Mouse (Mus musculus) forebrain, embryonic 14.5 days (tissue): ENCODE results near the gene Prkcq. TPM values are rescaled to one million over a fixed set of nuclear protein-coding genes. Genes with fewer than 3 reads are reported as not detected.
A peak's percentile ranks its signal among the peaks of the same experiment; 100 is the strongest.

Experiments used
- ATAC-seq: fragments of 200-750 bp; cut with Nextera tagmentation; 2 replicates; pipeline ENCODE4 v1.8.0; 2017; ENCODE audit warnings: mild to moderate bottlenecking, moderate library complexity
- DNase-seq: peaks from one replicate; pipeline ENCODE4 v3.0.0-alpha.2; 2015; ENCODE audit warnings: low spot score
- H3K27ac ChIP-seq: fragments of 300-500 bp; sonication (generic); 2 replicates; pipeline ENCODE4 v1.5.1; 2014; ENCODE audit warnings: low read depth, mild to moderate bottlenecking, control low read depth, low read length, moderate library complexity
- H3K27me3 ChIP-seq: fragments of 300-500 bp; sonication (generic); replicated peaks from 2 replicates; pipeline ENCODE4 v1.6.1; 2014; ENCODE audit warnings: low read length, control low read depth, mixed read lengths; ENCODE audit not compliant: control insufficient read depth, insufficient read depth
- H3K36me3 ChIP-seq: fragments of 300-500 bp; sonication (generic); 2 replicates; pipeline ENCODE4 v1.6.1; 2014; ENCODE audit warnings: low read length, control low read depth; ENCODE audit not compliant: control insufficient read depth, insufficient read depth
- H3K4me1 ChIP-seq: fragments of 300-500 bp; sonication (generic); 2 replicates; pipeline ENCODE4 v1.6.1; 2014; ENCODE audit warnings: antibody characterized with exemption, low read length, control low read depth; ENCODE audit not compliant: control insufficient read depth, insufficient read depth
- H3K4me2 ChIP-seq: fragments of 300-500 bp; sonication (generic); 2 replicates; pipeline ENCODE4 v1.6.1; 2014; ENCODE audit warnings: mild to moderate bottlenecking, control low read depth, low read length
- H3K4me3 ChIP-seq: fragments of 300-500 bp; sonication (generic); 2 replicates; pipeline ENCODE4 v1.5.1; 2014; ENCODE audit warnings: low read depth, low read length, control low read depth
- H3K9ac ChIP-seq: fragments of 300-500 bp; sonication (generic); 2 replicates; pipeline ENCODE4 v1.6.1; 2014; ENCODE audit warnings: mild to moderate bottlenecking, low read length, control low read depth, moderate library complexity
- H3K9me3 ChIP-seq: fragments of 300-500 bp; sonication (generic); replicated peaks from 2 replicates; pipeline ENCODE4 v1.6.1; 2016; ENCODE audit warnings: low read length, control low read depth, mixed read lengths; ENCODE audit not compliant: control insufficient read depth
- WGBS: fragments of 180-500 bp; shearing (Covaris S2); extraction: QIAGEN DNeasy Blood & Tissue Kit; methylation state at CpG from one replicate; pipeline ENCODE4 v1.1.7; 2014; 5-methylcytosine and 5-hydroxymethylcytosine counted together
- polyA plus RNA-seq: library from polyadenylated mRNA; unstranded; fragments of >200 nt; fragmentation: Nextera tagmentation; extraction: Ambion mirVana; gene quantifications from 2 replicates; pipeline ENCODE4 v1.2.1, GENCODE M21; 2014

Gene Prkcq
- 3.0 and 4.0 TPM in 2 replicates for polyA plus RNA-seq

GRCm38 (mm10) chr2:11171754-11172501 lies at the start of gene Prkcq:
Gene Prkcq, plus strand, starts transcription at chr2:11172108.
- Histone ChIP-seq H3K27me3 (peaks cover 38% of the 10 kb centered on the region; the same call in 1 of the 2 replicates), H3K27ac (no peak within 1 kb of the TSS)
- ATAC-seq, result peak; percentile 93

DNA sequence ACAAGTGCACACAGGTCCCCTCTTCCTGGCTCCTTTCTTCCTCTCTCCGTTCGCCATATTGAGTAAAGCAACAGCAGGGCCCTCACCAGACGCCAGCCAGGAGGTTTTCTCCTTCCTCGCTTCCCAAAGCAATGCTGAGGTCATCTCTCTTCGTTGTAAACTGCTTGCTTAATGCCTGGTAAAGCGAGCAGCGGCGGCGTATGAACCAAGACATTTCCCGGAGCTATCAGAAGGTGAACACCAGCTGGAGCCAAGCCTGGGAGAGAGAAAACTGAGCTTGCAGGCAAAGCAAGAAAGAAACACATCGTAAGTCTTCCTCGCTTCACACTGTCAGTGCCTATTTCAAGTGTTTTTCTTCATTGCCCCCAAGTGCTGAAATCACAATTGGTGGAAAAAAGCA lies 41.0 kb upstream of the Prkcq start:
- Histone ChIP-seq H3K9me3 (no peaks in the 10 kb centered on the region), H3K9ac (no peak overlapping the region), H3K27ac (no peak overlapping the region), H3K4me1 (no peaks in the 10 kb centered on the region), H3K4me3 (no peak overlapping the region), H3K4me2 (no peak overlapping the region), H3K36me3 (no peaks in the 10 kb centered on the region), H3K27me3 (no peaks in the 10 kb centered on the region)
- DNase-seq (no peak), ATAC-seq (no peak)
- 94% methylated on average over 12 of the region's 12 CpGs for WGBS

More at GRCm38 (mm10) chr2:11171754-11172501, at the start of gene Prkcq:
- Histone ChIP-seq H3K4me2 (peak within 1 kb of the TSS; percentile 80), H3K9me3 (no peaks in the 10 kb centered on the region), H3K9ac (peak within 1 kb of the TSS; percentile 60), H3K4me3 (peak within 1 kb of the TSS; percentile 41), H3K36me3 (no peaks in the 10 kb centered on the region), H3K4me1 (peaks cover 2% of the 10 kb centered on the region; the same call in 1 of the 2 replicates)
- peak; percentile 82 for DNase-seq
- under 1% methylated on average over 51 of the region's 51 CpGs for WGBS

DNA sequence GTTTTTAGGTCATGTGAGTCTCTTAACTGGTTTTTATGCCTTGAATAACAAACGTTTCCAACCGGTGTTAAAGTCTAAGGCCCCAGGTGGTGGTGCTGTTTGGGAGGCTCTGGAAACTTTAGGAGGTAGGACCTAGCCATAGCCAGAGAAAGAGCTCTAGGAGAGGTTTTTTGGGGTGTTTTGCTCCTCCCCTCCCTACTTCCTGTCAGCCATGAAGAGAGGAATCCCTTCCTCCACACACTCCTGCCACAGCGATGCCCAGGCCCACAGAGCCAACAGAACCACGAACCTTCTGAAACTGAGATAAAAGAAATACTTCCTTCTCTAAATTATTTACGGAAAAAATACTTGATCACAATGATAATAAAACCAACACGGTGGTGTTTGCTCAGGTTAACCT lies 36.2 kb upstream of the Prkcq start:
- Histone ChIP-seq H3K27ac (no peak overlapping the region), H3K9ac (no peak overlapping the region), H3K4me3 (no peak overlapping the region), H3K36me3 (no peaks in the 10 kb centered on the region), H3K27me3 (no peaks in the 10 kb centered on the region), H3K4me2 (no peak overlapping the region), H3K4me1 (no peaks in the 10 kb centered on the region), H3K9me3 (no peaks in the 10 kb centered on the region)
- DNase-seq, result no peak
- WGBS, result 82% methylated on average over 6 of the region's 6 CpGs
- no peak for ATAC-seq

- Histone ChIP-seq H3K9me3 (no peaks in the 10 kb centered on the region), H3K4me3 (no peak overlapping the region), H3K36me3 (no peaks in the 10 kb centered on the region), H3K27ac (no peak overlapping the region), H3K9ac (no peak overlapping the region), H3K4me2 (no peak overlapping the region), H3K4me1 (no peaks in the 10 kb centered on the region), H3K27me3 (no peaks in the 10 kb centered on the region)
- no peak for ATAC-seq
- WGBS, result 93% methylated on average over 6 of the region's 6 CpGs
- no peak for DNase-seq
Observed at GRCm38 (mm10) chr2:11138076-11138475, 33.8 kb upstream of the Prkcq start.

DNA sequence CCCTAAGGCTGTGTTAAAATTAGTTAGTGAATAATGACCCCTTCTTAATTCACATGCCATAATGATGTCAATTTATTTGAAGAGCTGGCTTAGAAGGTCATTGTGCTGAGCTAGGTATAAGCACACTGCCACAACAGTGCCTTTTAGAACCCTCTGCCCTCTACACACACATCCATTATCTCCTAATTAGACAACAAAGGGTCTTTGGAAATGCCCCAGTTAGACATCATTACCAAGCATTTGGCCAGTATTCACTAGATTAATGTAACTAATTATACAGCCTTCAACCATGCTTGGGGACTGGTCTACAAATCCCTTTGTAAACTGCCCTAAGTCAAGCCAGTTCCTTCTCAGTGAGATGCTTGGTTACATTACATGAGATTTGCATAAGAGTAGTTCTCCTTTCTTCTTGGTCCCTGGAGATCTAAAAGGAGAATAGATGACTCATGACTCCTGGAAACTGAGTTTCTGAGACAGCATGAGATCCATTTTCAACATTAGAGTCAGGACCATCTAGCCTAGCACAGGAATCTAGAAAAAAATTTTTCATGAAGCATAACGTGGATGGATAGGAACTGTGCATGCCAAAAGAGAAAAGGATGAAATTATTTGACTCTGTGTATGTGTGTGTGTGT lies 32.3 kb upstream of the Prkcq start:
- no peaks in the 10 kb centered on the region for H3K4me1 ChIP-seq
- ATAC-seq (no peak), DNase-seq (peak; percentile 16)
- no peak overlapping the region for H3K4me2 ChIP-seq
- no peak overlapping the region for H3K4me3 ChIP-seq
- no peak overlapping the region for H3K27ac ChIP-seq
- H3K9me3 ChIP-seq, result no peaks in the 10 kb centered on the region
- no peak overlapping the region for H3K9ac ChIP-seq
- WGBS, result 67% methylated on average over 1 of the region's 1 CpGs
- H3K27me3 ChIP-seq, result no peaks in the 10 kb centered on the region
- H3K36me3 ChIP-seq, result no peaks in the 10 kb centered on the region

GRCm38 (mm10) chr2:11140385-11140784 lies 31.5 kb upstream of the Prkcq start:
- Histone ChIP-seq H3K4me3 (no peak overlapping the region), H3K27me3 (no peaks in the 10 kb centered on the region), H3K9me3 (no peaks in the 10 kb centered on the region), H3K9ac (no peak overlapping the region), H3K27ac (no peak overlapping the region), H3K4me2 (no peak overlapping the region), H3K36me3 (no peaks in the 10 kb centered on the region), H3K4me1 (no peaks in the 10 kb centered on the region)
- DNase-seq (no peak), ATAC-seq (no peak)
- WGBS, result 77% methylated on average over 3 of the region's 3 CpGs

DNA sequence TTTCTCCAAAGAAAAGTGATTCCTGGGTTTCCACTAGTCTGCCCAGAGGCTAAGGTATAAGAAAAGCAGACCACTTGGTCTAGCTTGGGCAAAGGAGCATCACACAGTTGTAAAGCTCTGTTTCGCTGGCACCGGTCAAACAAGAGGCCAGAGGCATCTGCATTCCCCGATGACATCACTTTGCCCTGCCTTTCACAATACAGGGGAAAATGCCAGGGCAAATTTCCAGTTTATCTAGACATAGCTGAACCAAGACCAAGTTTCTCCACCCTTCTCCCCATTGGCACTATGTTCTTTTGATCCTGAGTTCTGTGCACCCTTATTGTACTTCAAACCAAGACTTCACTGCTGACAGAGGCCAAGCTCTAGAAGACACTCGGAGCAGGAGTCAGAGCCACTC lies 22.8 kb upstream of the Prkcq start:
- H3K9ac ChIP-seq, result no peak overlapping the region
- no peak for DNase-seq
- WGBS, result 88% methylated on average over 4 of the region's 4 CpGs
- ATAC-seq, result no peak
- H3K4me1 ChIP-seq, result no peaks in the 10 kb centered on the region
- no peaks in the 10 kb centered on the region for H3K9me3 ChIP-seq
- H3K4me2 ChIP-seq, result no peak overlapping the region
- no peak overlapping the region for H3K4me3 ChIP-seq
- no peak overlapping the region for H3K27ac ChIP-seq
- no peaks in the 10 kb centered on the region for H3K36me3 ChIP-seq
- no peaks in the 10 kb centered on the region for H3K27me3 ChIP-seq

GRCm38 (mm10) chr2:11150975-11151374 lies 20.9 kb upstream of the Prkcq start:
- no peak overlapping the region for H3K9ac ChIP-seq
- ATAC-seq (no peak), DNase-seq (no peak)
- H3K4me1 ChIP-seq, result no peaks in the 10 kb centered on the region
- H3K27ac ChIP-seq, result no peak overlapping the region
- H3K36me3 ChIP-seq, result no peaks in the 10 kb centered on the region
- no peak overlapping the region for H3K4me2 ChIP-seq
- 82% methylated on average over 7 of the region's 7 CpGs for WGBS
- H3K27me3 ChIP-seq, result no peaks in the 10 kb centered on the region
- H3K4me3 ChIP-seq, result no peak overlapping the region
- H3K9me3 ChIP-seq, result no peaks in the 10 kb centered on the region
